Mouse (Mus musculus) thymus, postnatal 0 days (tissue): ENCODE data around the gene Capns1. TPM values are rescaled to one million over a fixed set of nuclear protein-coding genes. Genes with fewer than 3 reads are reported as not detected.
"Not testable (repeated sequence)": the region's sequence is repeated elsewhere in the genome, so short reads cannot be mapped to it uniquely, and the experiment has no call there.

Source experiments
- DNase-seq: peaks from one replicate; pipeline ENCODE4 v3.0.0-alpha.2; 2015; ENCODE audit warnings: low spot score
- polyA plus RNA-seq: library from polyadenylated mRNA; unstranded; fragments of >200 nt; fragmentation: Nextera tagmentation; extraction: Ambion mirVana; gene quantifications from 2 replicates; pipeline ENCODE4 v1.2.1, GENCODE M21; 2015

Capns1 gene
- polyA plus RNA-seq, 1 experiment from 2014 or later, result 76.2 TPM

- no peak for DNase-seq
Measured at GRCm38 (mm10) chr7:30202895-30203690, 4.5 kb upstream of the Capns1 start.

- DNase-seq, result not testable (repeated sequence)
Measured at GRCm38 (mm10) chr7:30200661-30201060, 2.0 kb upstream of the Capns1 start.

GRCm38 (mm10) chr7:30200200-30200599 is 1.6 kb upstream of the Capns1 start:
- DNase-seq, result no peak

GRCm38 (mm10) chr7:30199498-30200139 is 1.0 kb upstream of the Capns1 start:
- DNase-seq, result no peak

GRCm38 (mm10) chr7:30197592-30198129 is 950 bp downstream of the Capns1 start:
- DNase-seq, result no peak

GRCm38 (mm10) chr7:30196171-30196570 is 2.4 kb downstream of the Capns1 start:
- no peak for DNase-seq

GRCm38 (mm10) chr7:30195461-30195860 is 3.1 kb downstream of the Capns1 start:
- DNase-seq, result no peak

GRCm38 (mm10) chr7:30194884-30195283 is 3.7 kb downstream of the Capns1 start:
- peak; percentile 93 for DNase-seq

GRCm38 (mm10) chr7:30194101-30194831 is 4.3 kb downstream of the Capns1 start:
- DNase-seq, result peak; percentile 28

- DNase-seq, result peak; percentile 35
Measured at GRCm38 (mm10) chr7:30193581-30194100, 5.0 kb downstream of the Capns1 start.

GRCm38 (mm10) chr7:30193013-30193412 is 5.6 kb downstream of the Capns1 start:
- DNase-seq, result no peak

GRCm38 (mm10) chr7:30192088-30192487 is 6.5 kb downstream of the Capns1 start:
- DNase-seq, result no peak

- no peak for DNase-seq
Measured at GRCm38 (mm10) chr7:30189116-30189491, 9.5 kb downstream of the Capns1 start.

GRCm38 (mm10) chr7:30188344-30189115 is 10.1 kb downstream of the Capns1 start:
- DNase-seq, result no peak

- no peak for DNase-seq
Measured at GRCm38 (mm10) chr7:30184641-30185348, 13.8 kb downstream of the Capns1 start.

- peak; percentile 86 for DNase-seq
Measured at GRCm38 (mm10) chr7:30183879-30184289, 14.7 kb downstream of the Capns1 start, which contains the start of gene Cox7a1. Gene Cox7a1 (plus strand): TSS chr7:30184144.

- DNase-seq, result not testable (repeated sequence)
Measured at GRCm38 (mm10) chr7:30183189-30183588, 15.4 kb downstream of the Capns1 start.

- not testable (repeated sequence) for DNase-seq
Measured at GRCm38 (mm10) chr7:30181929-30182328, 16.7 kb downstream of the Capns1 start.

GRCm38 (mm10) chr7:30181308-30181707 is 17.3 kb downstream of the Capns1 start:
- peak; percentile 81 for DNase-seq

- DNase-seq, result no peak
Measured at GRCm38 (mm10) chr7:30178256-30178655, 20.4 kb downstream of the Capns1 start.
